Mouse (Mus musculus) adrenal gland, postnatal 0 days (tissue): Measurements from ENCODE around the gene Apol7e. TPM values are rescaled to one million over a fixed set of nuclear protein-coding genes. Genes with fewer than 3 reads are reported as not detected.

ENCODE experiments used
- polyA plus RNA-seq: library from polyadenylated mRNA; unstranded; fragments of >200 nt; fragmentation: Nextera tagmentation; extraction: Ambion mirVana; gene quantifications from 2 replicates; pipeline ENCODE4 v1.2.1, GENCODE M21; 2015

Apol7e gene
- polyA plus RNA-seq = 0.06 TPM in 1 of 2 replicates, not detected in the other

GRCm38 (mm10) chr15:77698656-77699055, at the start of gene Apol7e:
Apol7e (plus strand) TSS chr15:77698857.

GRCm38 (mm10) chr15:77728739-77729138, 30.1 kb downstream of the Apol7e start, which contains the start of gene Apol9b:
Apol9b (plus strand) TSS chr15:77729039.

GRCm38 (mm10) chr15:77756848-77757247, 58.2 kb downstream of the Apol7e start, which contains the start of gene Apol8:
Apol8 (minus strand) TSS chr15:77757003.

Other genes with a start within 250 kb of the Apol7e start
- gene Apol10a, start 221.8 kb upstream of the Apol7e start, polyA plus RNA-seq = not detected in 2 replicates
- gene Apol11a, start 190.6 kb upstream of the Apol7e start, polyA plus RNA-seq = not detected in 2 replicates
- not detected in 2 replicates for gene Apol7c, start 165.5 kb upstream of the Apol7e start, polyA plus RNA-seq
- gene 1700025B11Rik, start 137.0 kb upstream of the Apol7e start, polyA plus RNA-seq = not detected in 2 replicates
- 0.65 TPM in 1 of 2 replicates, not detected in the other for gene Apol10b, start 102.7 kb upstream of the Apol7e start, polyA plus RNA-seq
- gene Gm36245, start 99.6 kb upstream of the Apol7e start, polyA plus RNA-seq = not detected in 2 replicates
- gene Apol11b, start 55.6 kb upstream of the Apol7e start, polyA plus RNA-seq = 0.21 and 0.39 TPM in 2 replicates
- gene Apol9b, start 30.2 kb downstream of the Apol7e start, polyA plus RNA-seq = 1.2 and 1.8 TPM in 2 replicates
- gene Apol8, start 58.1 kb downstream of the Apol7e start, polyA plus RNA-seq = 0.86 TPM in 1 of 2 replicates, not detected in the other
- 18.5 and 27.3 TPM in 2 replicates for gene Myh9, start 143.3 kb downstream of the Apol7e start, polyA plus RNA-seq
- gene Txn2, start 230.1 kb downstream of the Apol7e start, polyA plus RNA-seq = 214 and 410 TPM in 2 replicates